Mouse (Mus musculus): ENCODE measurements around the gene Stk38. TPM values are rescaled to one million over a fixed set of nuclear protein-coding genes. Genes with fewer than 3 reads are reported as not detected.

The Stk38 gene
- polyA plus RNA-seq, 1 experiment: 82.8 TPM

GRCm38 (mm10) chr17:29050791-29051190 is 43.0 kb upstream of the Stk38 start:
- no peak overlapping the region for H3K4me3 ChIP-seq (replicated peaks; ENCODE audit: insufficient read depth, low read depth, low read length)
- 11% methylated on average over 14 of the region's 14 CpGs for WGBS

DNA sequence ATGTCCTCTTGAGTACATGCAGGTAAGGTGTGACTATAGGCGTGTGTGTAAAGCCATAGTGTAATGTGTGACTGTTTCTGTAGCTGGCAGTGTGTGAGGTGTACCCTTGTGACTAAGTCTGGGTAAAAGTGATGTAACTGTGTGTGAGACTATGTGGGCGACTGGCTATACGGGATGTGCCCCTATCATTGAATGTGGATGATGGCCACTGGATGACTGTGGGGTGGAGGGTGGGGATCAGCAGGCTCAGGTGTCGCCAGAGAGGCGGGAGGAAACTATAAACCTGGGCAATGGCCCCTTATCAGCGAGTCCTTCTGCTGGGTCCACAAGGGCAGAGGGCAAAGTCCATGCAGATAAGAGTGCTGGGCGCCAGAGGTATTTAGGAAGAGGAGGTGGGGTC is 42.1 kb upstream of the Stk38 start:
- H3K4me3 ChIP-seq (replicated peaks; ENCODE audit: insufficient read depth, low read depth, low read length): no peak overlapping the region
- H3K27me3 ChIP-seq (ENCODE audit: control insufficient read depth, insufficient read depth, low read length): no peaks in the 10 kb centered on the region
- no peak for TF ChIP-seq CTCF (IDR thresholded peaks at IDR 0.05; ENCODE audit: borderline replicate concordance, insufficient read depth, low read depth, low read length)
- 92% methylated on average over 7 of the region's 7 CpGs for WGBS
- no peak for DNase-seq
- H3K27ac ChIP-seq (ENCODE audit: insufficient read depth, low read length): no peak overlapping the region
- peaks cover 39% of the 10 kb centered on the region for H3K4me1 ChIP-seq (ENCODE audit: control insufficient read depth, insufficient read depth, low read length)

More at GRCm38 (mm10) chr17:29050791-29051190, 43.0 kb upstream of the Stk38 start:
- TF ChIP-seq CTCF (IDR thresholded peaks at IDR 0.05; ENCODE audit: borderline replicate concordance, insufficient read depth, low read depth, low read length) (no peak), POLR2A (IDR thresholded peaks at IDR 0.05; ENCODE audit: borderline replicate concordance, insufficient read depth, low read length) (no peak)
- peak in 1 of 2 experiments; percentile 39 for DNase-seq
- no peak overlapping the region for H3K27ac ChIP-seq (ENCODE audit: insufficient read depth, low read length)
- peaks cover 39% of the 10 kb centered on the region for H3K4me1 ChIP-seq (ENCODE audit: control insufficient read depth, insufficient read depth, low read length)
- H3K27me3 ChIP-seq (ENCODE audit: control insufficient read depth, insufficient read depth, low read length): no peaks in the 10 kb centered on the region

GRCm38 (mm10) chr17:29049508-29049889 is 41.7 kb upstream of the Stk38 start:
- WGBS: 68% methylated on average over 5 of the region's 5 CpGs

DNA sequence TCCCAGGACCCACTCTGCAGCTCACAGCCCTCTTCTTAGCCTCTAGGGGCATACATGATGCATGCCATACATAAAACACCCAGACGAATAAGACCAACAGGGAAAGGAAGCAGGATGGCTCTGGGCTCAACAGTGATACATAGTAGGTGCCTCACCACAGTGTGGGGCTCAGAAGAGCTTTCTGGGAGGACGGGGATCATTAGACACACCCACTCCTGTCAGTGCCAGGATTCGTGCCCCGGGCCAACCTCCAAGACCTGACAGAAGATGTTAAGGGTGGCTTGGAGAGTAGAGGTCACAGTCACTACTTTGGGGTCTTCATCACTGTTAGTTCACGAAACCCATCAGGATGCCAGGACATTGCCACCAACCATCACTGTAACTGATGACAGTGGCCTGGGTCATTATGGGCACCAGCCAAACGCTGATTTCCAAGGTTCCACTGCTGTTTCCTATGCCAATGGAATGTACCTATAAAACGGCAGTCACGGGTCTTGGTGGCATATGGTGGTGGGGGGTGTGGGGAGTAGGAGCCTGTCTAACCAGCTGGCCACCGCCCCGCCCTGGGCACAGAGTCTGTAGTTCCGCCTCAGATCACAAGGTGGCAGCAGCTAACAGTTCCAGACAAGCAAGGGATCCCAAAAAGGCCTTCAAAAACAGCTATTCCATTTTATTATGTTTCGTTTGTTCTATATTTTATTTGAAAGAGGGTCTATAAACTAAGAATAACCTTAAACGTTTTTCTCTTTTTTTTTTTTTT is 41.1 kb upstream of the Stk38 start:
- H3K27ac ChIP-seq (ENCODE audit: insufficient read depth, low read length): no peak overlapping the region; the same call in 1 of the 2 replicates
- no peak overlapping the region for H3K4me3 ChIP-seq (replicated peaks; ENCODE audit: insufficient read depth, low read depth, low read length)
- peaks cover 40% of the 10 kb centered on the region for H3K4me1 ChIP-seq (ENCODE audit: control insufficient read depth, insufficient read depth, low read length)
- WGBS: 6% methylated on average over 13 of the region's 13 CpGs
- H3K27me3 ChIP-seq (ENCODE audit: control insufficient read depth, insufficient read depth, low read length): no peaks in the 10 kb centered on the region
- TF ChIP-seq POLR2A (IDR thresholded peaks at IDR 0.05; ENCODE audit: borderline replicate concordance, insufficient read depth, low read length): no peak
- TF ChIP-seq CTCF (IDR thresholded peaks at IDR 0.05; ENCODE audit: borderline replicate concordance, insufficient read depth, low read depth, low read length): peak; percentile 89
- DNase-seq: peak; percentile 87 to 93

More at GRCm38 (mm10) chr17:29049508-29049889, 41.7 kb upstream of the Stk38 start:
- Histone ChIP-seq H3K4me1 (ENCODE audit: control insufficient read depth, insufficient read depth, low read length) (peaks cover 40% of the 10 kb centered on the region), H3K27ac (ENCODE audit: insufficient read depth, low read length) (no peak overlapping the region), H3K4me3 (replicated peaks; ENCODE audit: insufficient read depth, low read depth, low read length) (no peak overlapping the region), H3K27me3 (ENCODE audit: control insufficient read depth, insufficient read depth, low read length) (no peaks in the 10 kb centered on the region)
- TF ChIP-seq POLR2A (IDR thresholded peaks at IDR 0.05; ENCODE audit: borderline replicate concordance, insufficient read depth, low read length) (no peak), CTCF (IDR thresholded peaks at IDR 0.05; ENCODE audit: borderline replicate concordance, insufficient read depth, low read depth, low read length) (no peak)
- no peak for DNase-seq

DNA sequence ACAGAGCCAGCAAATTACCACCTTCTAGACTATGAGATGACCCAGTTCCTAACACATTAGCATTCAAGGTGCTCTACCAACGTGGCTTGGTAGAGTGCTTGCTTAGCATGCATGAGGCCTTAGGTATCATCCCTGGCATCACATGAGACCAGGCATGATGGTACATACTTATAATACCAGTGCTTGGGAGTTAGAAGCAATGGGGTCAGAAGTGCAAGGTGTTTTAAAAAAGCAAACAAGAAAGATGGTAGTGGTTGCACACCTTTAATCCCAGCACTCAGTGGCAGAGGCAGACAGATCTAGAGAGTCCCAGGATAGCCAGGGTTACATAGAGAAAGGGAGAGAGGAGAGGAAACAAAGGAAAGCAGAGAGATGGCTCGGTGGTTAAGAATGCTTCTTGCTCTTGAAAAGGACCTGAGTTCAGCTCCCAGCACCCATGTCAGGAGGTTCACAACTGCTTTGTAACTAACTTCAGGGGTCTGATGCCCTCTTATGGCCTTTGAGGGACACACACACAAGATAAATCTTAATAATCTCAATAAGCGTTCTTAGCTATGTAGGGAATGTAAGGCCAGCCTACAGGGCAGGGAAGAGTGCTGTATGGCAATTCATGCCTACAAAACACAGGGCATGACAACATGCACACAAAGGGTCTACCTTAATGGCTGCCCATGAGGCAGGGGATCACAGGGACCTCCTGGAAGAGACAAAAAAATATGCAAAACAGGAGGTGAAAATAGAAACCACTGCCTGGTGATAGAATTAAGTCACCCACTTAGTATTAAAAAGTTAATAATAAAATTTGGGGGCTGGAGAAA is 40.1 kb upstream of the Stk38 start:
- Histone ChIP-seq H3K27me3 (ENCODE audit: control insufficient read depth, insufficient read depth, low read length) (no peaks in the 10 kb centered on the region), H3K27ac (ENCODE audit: insufficient read depth, low read length) (no peak overlapping the region), H3K4me1 (ENCODE audit: control insufficient read depth, insufficient read depth, low read length) (peaks cover 36% of the 10 kb centered on the region), H3K4me3 (replicated peaks; ENCODE audit: insufficient read depth, low read depth, low read length) (no peak overlapping the region)
- no peak for DNase-seq
- 70% methylated on average over 3 of the region's 3 CpGs for WGBS
- TF ChIP-seq POLR2A (IDR thresholded peaks at IDR 0.05; ENCODE audit: borderline replicate concordance, insufficient read depth, low read length) (no peak), CTCF (IDR thresholded peaks at IDR 0.05; ENCODE audit: borderline replicate concordance, insufficient read depth, low read depth, low read length) (no peak)

GRCm38 (mm10) chr17:29046863-29047262 is 39.1 kb upstream of the Stk38 start:
- 85% methylated on average over 3 of the region's 3 CpGs for WGBS
- no peak for DNase-seq
- Histone ChIP-seq H3K4me1 (ENCODE audit: control insufficient read depth, insufficient read depth, low read length) (peaks cover 35% of the 10 kb centered on the region), H3K27me3 (ENCODE audit: control insufficient read depth, insufficient read depth, low read length) (no peaks in the 10 kb centered on the region), H3K27ac (ENCODE audit: insufficient read depth, low read length) (no peak overlapping the region), H3K4me3 (replicated peaks; ENCODE audit: insufficient read depth, low read depth, low read length) (no peak overlapping the region)
- TF ChIP-seq POLR2A (IDR thresholded peaks at IDR 0.05; ENCODE audit: borderline replicate concordance, insufficient read depth, low read length): no peak
- no peak for TF ChIP-seq CTCF (IDR thresholded peaks at IDR 0.05; ENCODE audit: borderline replicate concordance, insufficient read depth, low read depth, low read length)

DNA sequence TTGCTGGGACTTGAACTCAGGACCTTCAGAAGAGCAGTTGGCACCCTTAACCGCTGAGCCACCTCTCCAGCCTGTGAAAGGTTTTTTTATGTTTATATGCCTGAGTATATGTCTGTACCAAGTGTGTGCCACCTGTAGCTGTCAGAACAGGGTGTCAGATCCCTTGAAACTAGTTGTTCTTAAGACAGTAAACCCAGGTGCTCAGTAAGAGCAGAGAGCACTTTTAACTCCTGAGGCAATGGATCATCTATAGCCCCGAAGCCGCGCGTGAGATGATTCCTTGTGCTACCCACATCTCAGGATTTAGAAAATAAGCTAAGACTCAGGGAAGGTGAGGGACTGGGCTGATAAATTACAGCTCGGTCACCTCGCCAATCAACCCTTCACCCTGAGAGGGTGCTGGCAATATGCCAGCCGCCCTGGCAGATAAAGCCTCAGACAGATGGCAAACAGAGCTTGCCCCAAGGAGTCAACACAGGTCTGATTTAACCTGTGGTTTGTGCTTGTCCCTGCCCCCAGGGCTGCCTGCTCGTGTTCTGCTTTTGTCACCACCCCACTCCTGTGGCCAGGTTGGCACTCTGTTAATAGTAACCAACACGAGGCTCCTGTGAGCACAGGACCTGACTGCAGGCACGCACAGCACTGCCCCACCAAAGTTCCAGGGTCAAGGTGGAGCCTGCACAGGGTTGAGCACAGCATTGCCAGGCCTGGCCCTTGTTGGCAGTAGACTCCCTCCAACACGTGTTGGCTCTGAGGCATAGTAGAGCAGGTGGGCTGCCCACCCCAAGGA is 38.1 kb upstream of the Stk38 start:
- peak; percentile 81 to 86 for DNase-seq
- H3K4me1 ChIP-seq (ENCODE audit: control insufficient read depth, insufficient read depth, low read length): peaks cover 32% of the 10 kb centered on the region
- TF ChIP-seq CTCF (IDR thresholded peaks at IDR 0.05; ENCODE audit: borderline replicate concordance, insufficient read depth, low read depth, low read length): no peak
- no peaks in the 10 kb centered on the region for H3K27me3 ChIP-seq (ENCODE audit: control insufficient read depth, insufficient read depth, low read length)
- 18% methylated on average over 12 of the region's 12 CpGs for whole genome bisulfite sequencing
- peak overlapping the region; percentile 82 for H3K27ac ChIP-seq (ENCODE audit: insufficient read depth, low read length)
- no peak overlapping the region for H3K4me3 ChIP-seq (replicated peaks; ENCODE audit: insufficient read depth, low read depth, low read length)
